Comparison of ENCODE assay signal across 9 mouse cellular contexts in the genomic region with DNA sequence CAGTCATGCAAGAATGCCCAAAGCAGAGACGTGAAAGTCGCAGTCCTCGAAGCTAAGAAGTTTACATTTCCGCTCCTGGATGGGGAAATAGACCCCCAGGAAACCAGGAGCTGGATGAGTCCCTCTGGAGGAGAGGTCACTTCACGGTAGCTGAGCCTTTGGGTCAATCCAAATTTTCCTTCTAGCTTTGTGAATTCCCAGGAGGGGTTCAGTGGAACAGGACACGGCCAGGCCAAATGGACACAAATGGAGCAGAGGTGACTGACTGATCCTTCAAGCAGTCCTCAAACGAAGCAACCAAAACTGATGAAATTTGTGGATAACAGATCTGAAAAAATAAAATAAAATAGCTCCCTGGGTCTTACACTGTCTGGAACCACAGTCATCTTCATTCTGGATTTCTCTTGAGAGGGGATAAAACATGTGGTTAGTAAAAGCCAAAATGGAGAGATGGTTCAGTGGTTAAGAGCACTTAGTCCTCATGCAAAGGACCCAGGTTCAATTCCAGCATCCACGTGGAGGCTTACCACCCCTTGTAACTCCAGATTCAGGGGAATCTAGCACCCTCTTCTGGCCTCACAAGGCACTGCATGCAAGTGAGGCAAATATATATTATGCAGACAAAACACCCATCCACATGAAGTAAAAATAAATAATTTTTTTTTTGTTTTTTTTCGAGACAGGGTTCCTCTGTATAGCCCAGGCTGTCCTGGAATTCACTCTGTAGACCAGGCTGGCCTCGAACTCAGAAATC. TPM values are rescaled to one million over a fixed set of nuclear protein-coding genes. Genes with fewer than 3 reads are reported as not detected.
DNase-seq lines count a peak whose midpoint lies in the region; ATAC-seq lines count a peak whose summit lies in the region.
"Had no signal": no experiment of that assay in that cellular context is flagged by ENCODE, and none has a peak within 500 bp of the region (broad histone marks: within the 10 kb centered on the region; RNA-seq: fewer than 3 reads in every experiment).

No protein-coding gene starts in this region.

- no peak overlapping the region for H3K4me3 ChIP-seq in heart, embryonic 10.5 days
- H3K4me3 ChIP-seq in forebrain, embryonic 12.5 days (replicated peaks), result no peak overlapping the region
- H3K4me3 ChIP-seq: limb, embryonic 15.5 days had no signal

- H3K36me3 ChIP-seq in heart, embryonic 10.5 days, result no peaks in the 10 kb centered on the region
- H3K36me3 ChIP-seq in forebrain, embryonic 12.5 days (replicated peaks), result no peaks in the 10 kb centered on the region
- H3K36me3 ChIP-seq: limb, embryonic 15.5 days had no signal

- H3K27ac ChIP-seq in heart, embryonic 10.5 days, result no peak overlapping the region
- H3K27ac ChIP-seq in forebrain, embryonic 12.5 days, result no peak overlapping the region
- H3K27ac ChIP-seq: limb, embryonic 15.5 days had no signal

- intact Hi-C loops in heart, postnatal 14 days (cut with DNase I), result no loop called here

- 70% methylated on average over 10 of the region's 10 CpGs for WGBS in heart, embryonic 10.5 days
- WGBS in forebrain, embryonic 12.5 days, result 69% methylated on average over 10 of the region's 10 CpGs

- H3K4me1 ChIP-seq in heart, embryonic 10.5 days, result peaks cover 24% of the 10 kb centered on the region
- H3K4me1 ChIP-seq in forebrain, embryonic 12.5 days, result no peaks in the 10 kb centered on the region

- DNase-seq in heart, postnatal 14 days, result peak; percentile 40 to 60
- DNase-seq in heart, embryonic 10.5 days (ENCODE audit: low spot score), result no peak
- DNase-seq in CD8-positive naive resting alpha-beta T cell, adult 2 months (ENCODE audit: low read depth in 2 of 2, low spot score in 2 of 2), result peak; percentile 41 to 67
- peak; percentile 66 for DNase-seq in adrenal gland, postnatal 10 days
- DNase-seq in kidney, postnatal 36 days, result peak; percentile 50 to 80
- peak; percentile 37 to 77 for DNase-seq in spleen, postnatal 10 days (ENCODE audit: low spot score in 2 of 2)
- DNase-seq in cerebellum, adult 9-10 months, result no peak

- no peaks in the 10 kb centered on the region for H3K9me3 ChIP-seq in heart, embryonic 10.5 days
- H3K9me3 ChIP-seq in forebrain, embryonic 12.5 days, result no peaks in the 10 kb centered on the region
- H3K9me3 ChIP-seq: limb, embryonic 15.5 days had no signal

- H3K4me2 ChIP-seq in forebrain, embryonic 12.5 days, result no peak overlapping the region
- H3K4me2 ChIP-seq: limb, embryonic 15.5 days had no signal

- ATAC-seq in forebrain, embryonic 12.5 days (ENCODE audit: low FRiP score), result no peak

- no peaks in the 10 kb centered on the region for H3K27me3 ChIP-seq in heart, embryonic 10.5 days (ENCODE audit: insufficient read depth, poor library complexity, severe bottlenecking)
- H3K27me3 ChIP-seq in forebrain, embryonic 12.5 days, result no peaks in the 10 kb centered on the region
- H3K27me3 ChIP-seq: limb, embryonic 15.5 days had no signal

- H3K9ac ChIP-seq in forebrain, embryonic 12.5 days, result no peak overlapping the region
- H3K9ac ChIP-seq: limb, embryonic 15.5 days had no signal

RNA-seq across cellular contexts. Expression of gene Nicn1, which starts 11.4 kb away (rescaled TPM):
- 10 to 100 TPM; 18.4 to 19.8 TPM for total RNA-seq in heart, postnatal 14 days (2021)
- polyA plus RNA-seq in heart, embryonic 10.5 days (2016; fragmentation: Nextera tagmentation; extraction: Ambion mirVana), result 21.4 and 24.2 TPM in 2 replicates
- 10 to 100 TPM; 20.2 to 28.6 TPM for total RNA-seq in adrenal gland, postnatal 10 days (2021)
- 65.0 and 69.8 TPM in 2 replicates for polyA plus RNA-seq in forebrain, embryonic 12.5 days (2016; fragmentation: Nextera tagmentation; extraction: Ambion mirVana)

RNA-seq across cellular contexts. Expression of gene Dag1, which starts 15.1 kb away (rescaled TPM):
- total RNA-seq in heart, postnatal 14 days (2021), result 100 to 1,000 TPM; 362 to 379 TPM
- 128 and 197 TPM in 2 replicates for polyA plus RNA-seq in heart, embryonic 10.5 days (2016; fragmentation: Nextera tagmentation; extraction: Ambion mirVana)
- total RNA-seq in adrenal gland, postnatal 10 days (2021), result 100 to 1,000 TPM; 168 to 192 TPM
- polyA plus RNA-seq in forebrain, embryonic 12.5 days (2016; fragmentation: Nextera tagmentation; extraction: Ambion mirVana), result 62.7 and 67.9 TPM in 2 replicates

RNA-seq across cellular contexts. Expression of gene Amt, which starts 17.8 kb away (rescaled TPM):
- total RNA-seq in heart, postnatal 14 days (2021), result 1 to 10 TPM; 5.4 to 7.0 TPM
- 15.3 and 16.1 TPM in 2 replicates for polyA plus RNA-seq in heart, embryonic 10.5 days (2016; fragmentation: Nextera tagmentation; extraction: Ambion mirVana)
- 10 to 100 TPM in 1 of 2 experiments, 1 to 10 TPM in 1; 9.3 to 14.7 TPM for total RNA-seq in adrenal gland, postnatal 10 days (2021)
- polyA plus RNA-seq in forebrain, embryonic 12.5 days (2016; fragmentation: Nextera tagmentation; extraction: Ambion mirVana), result 17.7 and 22.4 TPM in 2 replicates

RNA-seq across cellular contexts. Expression of gene Rhoa, which starts 27.1 kb away (rescaled TPM):
- total RNA-seq in heart, postnatal 14 days (2021), result 100 to 1,000 TPM; 250 to 262 TPM
- polyA plus RNA-seq in heart, embryonic 10.5 days (2016; fragmentation: Nextera tagmentation; extraction: Ambion mirVana), result 277 and 285 TPM in 2 replicates
- total RNA-seq in adrenal gland, postnatal 10 days (2021), result 100 to 1,000 TPM; 352 to 357 TPM
- 331 and 341 TPM in 2 replicates for polyA plus RNA-seq in forebrain, embryonic 12.5 days (2016; fragmentation: Nextera tagmentation; extraction: Ambion mirVana)

RNA-seq across cellular contexts. Expression of gene Tcta, which starts 27.1 kb away (rescaled TPM):
- total RNA-seq in heart, postnatal 14 days (2021), result 10 to 100 TPM; 25.4 to 25.5 TPM
- polyA plus RNA-seq in heart, embryonic 10.5 days (2016; fragmentation: Nextera tagmentation; extraction: Ambion mirVana), result 28.2 and 30.3 TPM in 2 replicates
- 10 to 100 TPM; 28.9 to 36.6 TPM for total RNA-seq in adrenal gland, postnatal 10 days (2021)
- polyA plus RNA-seq in forebrain, embryonic 12.5 days (2016; fragmentation: Nextera tagmentation; extraction: Ambion mirVana), result 30.5 and 30.7 TPM in 2 replicates

Comparison
In these comparisons a context has a peak if more than half of its experiments do, and no peak if none do; other contexts are left out.
1. DNase-seq: peak in heart, postnatal 14 days (2 of 2), CD8-positive naive resting alpha-beta T cell, adult 2 months (2 of 2), adrenal gland, postnatal 10 days (single experiment), kidney, postnatal 36 days (2 of 2) and spleen, postnatal 10 days (2 of 2); none in heart, embryonic 10.5 days (single experiment) and cerebellum, adult 9-10 months (single experiment).